Mouse (Mus musculus) midbrain, embryonic 12.5 days (tissue): ENCODE measurements around the gene Coq8a. TPM values are rescaled to one million over a fixed set of nuclear protein-coding genes. Genes with fewer than 3 reads are reported as not detected.

Source experiments
- ATAC-seq: fragments of 200-750 bp; cut with Nextera tagmentation; 2 replicates; pipeline ENCODE4 v1.8.0; 2017; ENCODE audit warnings: low read depth, moderate TSS enrichment, moderate library complexity; ENCODE audit not compliant: low FRiP score
- H3K27ac ChIP-seq: fragments of 300-500 bp; sonication (generic); replicated peaks from 2 replicates; pipeline ENCODE4 v1.5.1; 2016; ENCODE audit warnings: mild to moderate bottlenecking
- H3K27me3 ChIP-seq: fragments of 300-500 bp; sonication (generic); 2 replicates; pipeline ENCODE4 v1.6.1; 2016; ENCODE audit warnings: mild to moderate bottlenecking
- H3K36me3 ChIP-seq: fragments of 300-500 bp; sonication (generic); 2 replicates; pipeline ENCODE4 v1.6.1; 2016
- H3K4me1 ChIP-seq: fragments of 300-500 bp; sonication (generic); 2 replicates; pipeline ENCODE4 v1.6.1; 2016
- H3K4me2 ChIP-seq: fragments of 300-500 bp; sonication (generic); replicated peaks from 2 replicates; pipeline ENCODE4 v1.6.1; 2016; ENCODE audit warnings: mild to moderate bottlenecking, moderate library complexity
- H3K4me3 ChIP-seq: fragments of 300-500 bp; sonication (generic); 2 replicates; pipeline ENCODE4 v1.5.1; 2016; ENCODE audit warnings: mild to moderate bottlenecking
- H3K9ac ChIP-seq: fragments of 300-500 bp; sonication (generic); replicated peaks from 2 replicates; pipeline ENCODE4 v1.6.1; 2016; ENCODE audit warnings: mild to moderate bottlenecking, moderate library complexity
- H3K9me3 ChIP-seq: fragments of 300-500 bp; sonication (generic); 2 replicates; pipeline ENCODE4 v1.6.1; 2016; ENCODE audit warnings: mild to moderate bottlenecking
- WGBS: fragments of 180-500 bp; shearing (Covaris S2); methylation state at CpG from one replicate; pipeline ENCODE4 v1.1.7; 2016; 5-methylcytosine and 5-hydroxymethylcytosine counted together
- polyA plus RNA-seq: library from polyadenylated mRNA; unstranded; fragments of >200 nt; fragmentation: Nextera tagmentation; extraction: Ambion mirVana; gene quantifications from 2 replicates; pipeline ENCODE4 v1.2.1, GENCODE M21; 2016

Gene Coq8a
- polyA plus RNA-seq, 1 experiment from 2014 or later = 2.7 TPM

GRCm38 (mm10) chr1:180170071-180170470 lies 29.3 kb downstream of the Coq8a start:
- no peaks in the 10 kb centered on the region for H3K4me1 ChIP-seq
- H3K9ac ChIP-seq = no peak overlapping the region
- 0 out of 2 replicates have a peak, but pooled peaks cover 3% of the 10 kb centered on the region for H3K36me3 ChIP-seq
- no peak overlapping the region for H3K4me3 ChIP-seq
- H3K27me3 ChIP-seq = no peaks in the 10 kb centered on the region; the same call in 1 of the 2 replicates
- 91% methylated on average over 8 of the region's 8 CpGs for WGBS
- H3K4me2 ChIP-seq = no peak overlapping the region
- no peaks in the 10 kb centered on the region for H3K9me3 ChIP-seq
- no peak for ATAC-seq
- no peak overlapping the region for H3K27ac ChIP-seq

GRCm38 (mm10) chr1:180169161-180169560 lies 30.2 kb downstream of the Coq8a start:
- Histone ChIP-seq H3K27ac (no peak overlapping the region), H3K4me1 (no peaks in the 10 kb centered on the region), H3K4me3 (no peak overlapping the region), H3K9me3 (no peaks in the 10 kb centered on the region), H3K4me2 (no peak overlapping the region), H3K36me3 (0 out of 2 replicates have a peak, but pooled peaks cover 3% of the 10 kb centered on the region), H3K9ac (no peak overlapping the region), H3K27me3 (no peaks in the 10 kb centered on the region; the same call in 1 of the 2 replicates)
- WGBS = 92% methylated on average over 7 of the region's 7 CpGs
- ATAC-seq = no peak

- H3K9ac ChIP-seq = no peak overlapping the region
- H3K27ac ChIP-seq = no peak overlapping the region
- peaks cover 7% of the 10 kb centered on the region; the same call in 1 of the 2 replicates for H3K36me3 ChIP-seq
- no peak for ATAC-seq
- no peaks in the 10 kb centered on the region for H3K4me1 ChIP-seq
- H3K4me3 ChIP-seq = no peak overlapping the region
- no peaks in the 10 kb centered on the region; the same call in 1 of the 2 replicates for H3K27me3 ChIP-seq
- no peak overlapping the region for H3K4me2 ChIP-seq
- WGBS = 93% methylated on average over 6 of the region's 6 CpGs
- H3K9me3 ChIP-seq = no peaks in the 10 kb centered on the region
Observed at GRCm38 (mm10) chr1:180168294-180168693, 31.1 kb downstream of the Coq8a start.

GRCm38 (mm10) chr1:180166533-180166932 lies 32.9 kb downstream of the Coq8a start:
- no peak overlapping the region for H3K4me2 ChIP-seq
- H3K27ac ChIP-seq = no peak overlapping the region
- no peaks in the 10 kb centered on the region for H3K4me1 ChIP-seq
- no peak overlapping the region for H3K9ac ChIP-seq
- no peaks in the 10 kb centered on the region for H3K9me3 ChIP-seq
- no peaks in the 10 kb centered on the region for H3K27me3 ChIP-seq
- no peak for ATAC-seq
- WGBS = 86% methylated on average over 5 of the region's 5 CpGs
- H3K36me3 ChIP-seq = peaks cover 23% of the 10 kb centered on the region
- no peak overlapping the region for H3K4me3 ChIP-seq

GRCm38 (mm10) chr1:180162986-180163385 lies 36.4 kb downstream of the Coq8a start:
- ATAC-seq = no peak
- Histone ChIP-seq H3K36me3 (peaks cover 30% of the 10 kb centered on the region), H3K4me2 (no peak overlapping the region), H3K27me3 (no peaks in the 10 kb centered on the region), H3K4me1 (no peaks in the 10 kb centered on the region), H3K27ac (no peak overlapping the region), H3K9ac (0 out of 2 replicates have a peak overlapping the region, but pooled peaks have one; percentile 4), H3K4me3 (no peak overlapping the region), H3K9me3 (no peaks in the 10 kb centered on the region)
- 84% methylated on average over 7 of the region's 7 CpGs for WGBS

- H3K9ac ChIP-seq = no peak overlapping the region
- ATAC-seq = no peak
- 86% methylated on average over 20 of the region's 20 CpGs for WGBS
- H3K27me3 ChIP-seq = no peaks in the 10 kb centered on the region
- no peaks in the 10 kb centered on the region for H3K9me3 ChIP-seq
- H3K4me3 ChIP-seq = no peak overlapping the region
- H3K27ac ChIP-seq = no peak overlapping the region
- H3K36me3 ChIP-seq = peaks cover 30% of the 10 kb centered on the region
- H3K4me1 ChIP-seq = no peaks in the 10 kb centered on the region
- H3K4me2 ChIP-seq = no peak overlapping the region
Observed at GRCm38 (mm10) chr1:180161566-180162355, 37.6 kb downstream of the Coq8a start.

- H3K4me1 ChIP-seq = no peaks in the 10 kb centered on the region
- H3K4me2 ChIP-seq = no peak overlapping the region
- H3K9ac ChIP-seq = no peak overlapping the region
- no peak overlapping the region for H3K4me3 ChIP-seq
- no peak overlapping the region for H3K27ac ChIP-seq
- H3K27me3 ChIP-seq = no peaks in the 10 kb centered on the region
- no peaks in the 10 kb centered on the region for H3K9me3 ChIP-seq
- 81% methylated on average over 3 of the region's 3 CpGs for WGBS
- H3K36me3 ChIP-seq = peaks cover 30% of the 10 kb centered on the region
- no peak for ATAC-seq
Observed at GRCm38 (mm10) chr1:180161160-180161559, 38.2 kb downstream of the Coq8a start.

GRCm38 (mm10) chr1:180160545-180160944 lies 38.9 kb downstream of the Coq8a start:
- Histone ChIP-seq H3K36me3 (peaks cover 27% of the 10 kb centered on the region), H3K9me3 (no peaks in the 10 kb centered on the region), H3K4me2 (no peak overlapping the region), H3K4me3 (no peak overlapping the region), H3K4me1 (no peaks in the 10 kb centered on the region), H3K9ac (no peak overlapping the region), H3K27ac (no peak overlapping the region), H3K27me3 (no peaks in the 10 kb centered on the region)
- 84% methylated on average over 2 of the region's 2 CpGs for WGBS
- ATAC-seq = no peak

GRCm38 (mm10) chr1:180158648-180159047 lies 40.8 kb downstream of the Coq8a start:
- H3K4me3 ChIP-seq = no peak overlapping the region
- no peaks in the 10 kb centered on the region for H3K9me3 ChIP-seq
- no peak overlapping the region for H3K4me2 ChIP-seq
- 82% methylated on average over 2 of the region's 2 CpGs for WGBS
- H3K4me1 ChIP-seq = no peaks in the 10 kb centered on the region
- no peak overlapping the region for H3K27ac ChIP-seq
- no peaks in the 10 kb centered on the region for H3K27me3 ChIP-seq
- H3K9ac ChIP-seq = no peak overlapping the region
- ATAC-seq = no peak
- peaks cover 25% of the 10 kb centered on the region for H3K36me3 ChIP-seq

GRCm38 (mm10) chr1:180151191-180151590 lies 48.2 kb downstream of the Coq8a start:
- Histone ChIP-seq H3K4me3 (no peak overlapping the region), H3K4me2 (no peak overlapping the region), H3K27me3 (no peaks in the 10 kb centered on the region), H3K9me3 (no peaks in the 10 kb centered on the region), H3K36me3 (peaks cover 33% of the 10 kb centered on the region), H3K4me1 (no peaks in the 10 kb centered on the region), H3K27ac (no peak overlapping the region), H3K9ac (no peak overlapping the region)
- no peak for ATAC-seq
- whole genome bisulfite sequencing = 85% methylated on average over 8 of the region's 8 CpGs

GRCm38 (mm10) chr1:180148563-180148962 lies 50.8 kb downstream of the Coq8a start:
- no peak overlapping the region for H3K27ac ChIP-seq
- no peaks in the 10 kb centered on the region for H3K9me3 ChIP-seq
- peaks cover 39% of the 10 kb centered on the region for H3K36me3 ChIP-seq
- no peaks in the 10 kb centered on the region for H3K4me1 ChIP-seq
- no peak overlapping the region for H3K9ac ChIP-seq
- no peak for ATAC-seq
- H3K4me2 ChIP-seq = no peak overlapping the region
- no peaks in the 10 kb centered on the region for H3K27me3 ChIP-seq
- 93% methylated on average over 4 of the region's 4 CpGs for WGBS
- H3K4me3 ChIP-seq = no peak overlapping the region

- H3K36me3 ChIP-seq = peaks cover 43% of the 10 kb centered on the region
- no peak overlapping the region for H3K4me2 ChIP-seq
- H3K9ac ChIP-seq = no peak overlapping the region
- no peaks in the 10 kb centered on the region for H3K9me3 ChIP-seq
- no peak overlapping the region for H3K4me3 ChIP-seq
- H3K4me1 ChIP-seq = no peaks in the 10 kb centered on the region
- 90% methylated on average over 4 of the region's 4 CpGs for WGBS
- no peaks in the 10 kb centered on the region for H3K27me3 ChIP-seq
- no peak for ATAC-seq
- H3K27ac ChIP-seq = no peak overlapping the region
Observed at GRCm38 (mm10) chr1:180148036-180148435, 51.4 kb downstream of the Coq8a start.
